Mouse (Mus musculus) left cerebral cortex, adult 6 months (tissue): ENCODE results near the gene Hspd1. TPM values are rescaled to one million over a fixed set of nuclear protein-coding genes. Genes with fewer than 3 reads are reported as not detected.

ENCODE experiments used
- long read RNA-seq, 2 experiments: library from polyadenylated mRNA; unstranded; transcript quantifications; one replicate each; pipeline ENCODE4 v2.0.0; 2019 to 2020
- polyA plus RNA-seq: library from polyadenylated mRNA; unstranded; fragments of <200 nt; fragmentation: Nextera tagmentation; gene quantifications from 2 replicates; pipeline ENCODE4 v1.2.3, GENCODE M21; 2021

The Hspd1 gene
- polyA plus RNA-seq, result 135 and 162 TPM in 2 replicates
- long read RNA-seq, experiment 1, transcript Hspd1-201 (12 exons, 2,423 nt), result major isoform, 317 of 522 reads
- long read RNA-seq, experiment 1, partial matches to known transcripts, result 71 of 522 reads
- long read RNA-seq, experiment 1, other reads (novel, unspliced or antisense), result 134 of 522 reads
- long read RNA-seq, experiment 2, transcript Hspd1-201 (12 exons, 2,423 nt), result major isoform, 73 of 290 reads
- long read RNA-seq, experiment 2, partial matches to known transcripts, result 167 of 290 reads
- long read RNA-seq, experiment 2, other reads (novel, unspliced or antisense), result 46 of 290 reads

GRCm38 (mm10) chr1:55087932-55088610 lies at the start of gene Hspd1, which contains the start of gene Hspe1:
Gene Hspd1 (minus strand): TSS chr1:55088243.
Gene Hspe1 (plus strand): TSS chr1:55088132.

GRCm38 (mm10) chr1:55130943-55131401 lies 42.9 kb upstream of the Hspd1 start, which contains the start of gene Mob4:
Gene Mob4 (plus strand): TSS chr1:55131231.

GRCm38 (mm10) chr1:55052355-55052953 lies 35.6 kb downstream of the Hspd1 start, which contains the start of gene Coq10b:
Gene Coq10b (plus strand): TSS chr1:55052770.

Other genes with a start within 250 kb of the Hspd1 start
- 4.3 and 5.1 TPM in 2 replicates for gene Ankrd44, start 161.9 kb downstream of the Hspd1 start, polyA plus RNA-seq
- 70.2 and 104 TPM in 2 replicates for gene Sf3b1, start 60.8 kb downstream of the Hspd1 start, polyA plus RNA-seq
- gene Coq10b, start 35.5 kb downstream of the Hspd1 start, polyA plus RNA-seq, result 30.6 and 32.6 TPM in 2 replicates
- gene Hspe1, start 111 bp downstream of the Hspd1 start, polyA plus RNA-seq, result 413 and 446 TPM in 2 replicates
- gene Mob4, start 43.0 kb upstream of the Hspd1 start, polyA plus RNA-seq, result 67.0 and 96.1 TPM in 2 replicates
- 13.6 and 17.5 TPM in 2 replicates for gene Rftn2, start 138.5 kb upstream of the Hspd1 start, polyA plus RNA-seq
- 3.0 and 3.5 TPM in 2 replicates for gene Mars2, start 148.9 kb upstream of the Hspd1 start, polyA plus RNA-seq